Mouse (Mus musculus) E14TG2a.4 (cell line): ENCODE results near the gene Spib.

Source experiments
- CTCF ChIP-seq: conservative IDR thresholded peaks from 2 replicates; pipeline ENCODE4 v1.5.1; 2014; ENCODE audit warnings: low read length
- NANOG ChIP-seq: IDR thresholded peaks from 2 replicates; pipeline ENCODE4 v1.6.1; 2014; ENCODE audit warnings: borderline replicate concordance, low read length, mixed read lengths
- POU5F1 ChIP-seq: IDR thresholded peaks from 2 replicates; pipeline ENCODE4 v1.6.1; 2014; ENCODE audit warnings: low read length, borderline replicate concordance

DNA sequence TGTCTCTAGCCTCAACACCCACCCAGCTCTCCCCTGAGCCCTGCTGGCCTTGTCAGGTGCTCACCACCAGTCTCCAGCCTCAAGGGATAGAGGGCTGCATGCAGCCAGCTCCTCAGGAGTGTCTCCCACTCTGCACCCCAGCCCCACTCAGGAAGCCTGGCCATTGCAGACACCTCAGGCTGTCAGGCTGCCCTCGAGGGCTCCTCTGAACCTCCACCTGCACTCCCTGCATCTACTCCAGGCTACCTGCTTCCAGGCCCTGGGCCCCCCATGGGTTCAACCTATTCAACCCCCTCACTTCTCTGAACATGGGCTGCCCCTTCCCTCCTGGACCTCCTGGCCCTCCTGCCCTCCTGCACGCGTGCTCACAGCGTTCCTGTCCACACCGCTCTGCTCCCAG is 40.5 kb downstream of the Spib start:
- TF ChIP-seq CTCF (no peak), POU5F1 (no peak), NANOG (no peak)
